Mouse (Mus musculus): ENCODE data around the gene Ubap1. TPM values are rescaled to one million over a fixed set of nuclear protein-coding genes. Genes with fewer than 3 reads are reported as not detected.

Gene Ubap1
- total and polyA plus RNA-seq, 3 experiments = 18.3 to 39.2 (median 30.4) TPM

DNA sequence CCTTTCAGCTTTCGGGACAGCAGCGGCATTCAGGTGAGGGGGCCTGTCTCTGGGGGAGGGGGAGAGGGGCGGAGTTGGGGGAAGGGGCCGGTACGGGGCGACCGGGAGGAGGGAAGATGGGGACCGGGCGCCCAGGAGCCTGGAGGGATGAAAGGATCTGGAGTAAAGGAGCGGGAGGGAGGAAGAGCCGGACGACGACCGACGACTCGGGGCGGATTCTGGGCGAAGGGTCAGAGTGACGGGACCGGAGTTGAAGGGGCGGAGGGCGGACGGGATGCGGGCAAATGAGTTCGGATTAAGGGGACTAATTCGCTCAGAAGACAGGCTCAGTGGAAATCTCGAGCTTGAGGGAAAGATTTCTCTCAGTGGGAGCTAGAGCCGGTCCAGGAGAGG is 399 bp downstream of the Ubap1 start:
- Histone ChIP-seq H3K27me3 (ENCODE audit: insufficient read depth, low read length) (no peaks in the 10 kb centered on the region), H3K4me3 (ENCODE audit: low read depth, low read length) (peak overlapping the region; percentile 80), H3K36me3 (replicated peaks) (peaks cover 9% of the 10 kb centered on the region), H3K9me3 (replicated peaks) (no peaks in the 10 kb centered on the region), H3K4me1 (ENCODE audit: insufficient read depth, low read depth, low read length) (peaks cover 40% of the 10 kb centered on the region)
- ATAC-seq (ENCODE audit: extremely low read depth, insufficient number of reproducible peaks, low FRiP score, poor library complexity, severe bottlenecking) (no peak), DNase-seq (ENCODE audit: low spot score) (peak; percentile 18)
- no peak for TF ChIP-seq GATA1 (IDR thresholded peaks at IDR 0.05; ENCODE audit: borderline replicate concordance, low read length)
- no peak for TF ChIP-seq POLR2AphosphoS5 (IDR thresholded peaks at IDR 0.05; ENCODE audit: insufficient replicate concordance, low read depth, low read length)
- no peak for TF ChIP-seq TAL1 (conservative IDR thresholded peaks at IDR 0.05; ENCODE audit: low read depth, low read length)
- no peak for TF ChIP-seq GATA2 (IDR thresholded peaks at IDR 0.05; ENCODE audit: borderline replicate concordance, low read depth, low read length)
- TF ChIP-seq CTCF (IDR thresholded peaks at IDR 0.05; ENCODE audit: low read depth, low read length) = no peak

DNA sequence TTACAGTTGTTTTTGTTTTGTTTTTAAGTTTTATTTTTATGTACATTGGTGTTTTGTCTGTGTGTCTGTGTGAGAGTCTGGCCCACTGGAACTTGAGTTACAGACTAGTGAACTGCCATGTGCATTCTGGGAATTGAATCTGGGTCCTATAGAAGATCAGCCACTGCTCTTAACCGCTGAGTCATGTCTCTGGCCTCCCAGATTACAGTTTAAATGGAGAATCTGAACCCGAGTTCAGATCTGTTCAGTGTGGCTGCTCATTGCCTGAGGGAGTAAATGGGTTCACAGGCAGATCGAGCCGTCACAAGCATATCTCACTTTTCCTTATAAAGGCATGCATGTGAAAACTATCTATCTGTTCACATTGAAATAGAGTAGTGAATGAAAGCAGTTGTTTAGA is 4.0 kb downstream of the Ubap1 start:
- no peak for TF ChIP-seq CTCF (IDR thresholded peaks at IDR 0.05; ENCODE audit: low read depth, low read length)
- TF ChIP-seq GATA1 (IDR thresholded peaks at IDR 0.05; ENCODE audit: borderline replicate concordance, low read length) = no peak
- Histone ChIP-seq H3K36me3 (replicated peaks) (peaks cover 36% of the 10 kb centered on the region), H3K9me3 (replicated peaks) (no peaks in the 10 kb centered on the region), H3K4me3 (ENCODE audit: low read depth, low read length) (no peak overlapping the region), H3K4me1 (ENCODE audit: insufficient read depth, low read depth, low read length) (peaks cover 36% of the 10 kb centered on the region), H3K27me3 (ENCODE audit: insufficient read depth, low read length) (no peaks in the 10 kb centered on the region)
- ATAC-seq (ENCODE audit: extremely low read depth, insufficient number of reproducible peaks, low FRiP score, poor library complexity, severe bottlenecking) (peak; percentile 63), DNase-seq (ENCODE audit: low spot score) (no peak)

DNA sequence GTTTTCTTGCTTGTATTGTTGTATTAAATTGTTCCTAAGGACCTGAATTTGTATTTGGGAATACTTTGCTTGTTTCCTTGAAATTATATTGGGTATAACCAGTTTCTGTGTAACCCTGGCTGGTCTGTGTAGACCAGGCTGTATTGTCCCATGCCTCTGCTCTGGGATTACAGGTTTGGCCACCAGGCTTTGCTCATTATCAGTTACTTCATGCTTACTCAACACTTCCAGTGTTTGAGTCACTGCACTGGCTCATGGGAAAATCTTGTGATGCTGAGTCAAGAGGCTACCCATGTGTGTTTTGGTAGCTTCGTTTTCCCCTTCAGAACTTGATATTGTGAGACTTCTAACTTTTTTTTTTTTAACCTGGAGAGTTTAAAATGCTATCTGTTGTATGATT is 4.5 kb downstream of the Ubap1 start:
- TF ChIP-seq TAL1 (conservative IDR thresholded peaks at IDR 0.05; ENCODE audit: low read depth, low read length) (no peak), CTCF (IDR thresholded peaks at IDR 0.05; ENCODE audit: low read depth, low read length) (no peak), GATA1 (IDR thresholded peaks at IDR 0.05; ENCODE audit: borderline replicate concordance, low read length) (no peak), POLR2AphosphoS5 (IDR thresholded peaks at IDR 0.05; ENCODE audit: insufficient replicate concordance, low read depth, low read length) (no peak), GATA2 (IDR thresholded peaks at IDR 0.05; ENCODE audit: borderline replicate concordance, low read depth, low read length) (no peak)
- ATAC-seq (ENCODE audit: extremely low read depth, insufficient number of reproducible peaks, low FRiP score, poor library complexity, severe bottlenecking) (no peak), DNase-seq (ENCODE audit: low spot score) (no peak)
- peaks cover 36% of the 10 kb centered on the region for H3K4me1 ChIP-seq (ENCODE audit: insufficient read depth, low read depth, low read length)
- H3K36me3 ChIP-seq (replicated peaks) = peaks cover 41% of the 10 kb centered on the region
- H3K27me3 ChIP-seq (ENCODE audit: insufficient read depth, low read length) = no peaks in the 10 kb centered on the region
- no peaks in the 10 kb centered on the region for H3K9me3 ChIP-seq (replicated peaks)
- no peak overlapping the region for H3K4me3 ChIP-seq (ENCODE audit: low read depth, low read length)

DNA sequence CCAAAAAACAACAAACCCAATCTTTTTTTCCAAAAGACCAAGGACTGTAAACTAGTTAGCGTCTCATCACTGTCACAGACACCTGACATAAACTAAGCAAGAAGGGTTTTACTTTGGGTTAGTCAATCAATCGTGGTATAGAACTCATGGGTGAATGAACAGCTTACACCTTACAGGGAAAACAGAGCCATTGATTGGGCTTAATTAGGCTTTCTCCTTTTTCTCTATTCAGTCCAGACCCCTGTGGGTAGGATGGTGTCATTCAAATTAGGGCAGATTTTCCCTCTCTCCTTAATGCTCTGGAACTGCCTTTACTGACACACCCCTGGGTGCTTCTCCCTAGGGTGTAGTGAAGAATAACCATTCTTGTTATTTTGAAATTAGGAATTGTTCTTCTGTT is 8.4 kb downstream of the Ubap1 start:
- peaks cover 23% of the 10 kb centered on the region for H3K4me1 ChIP-seq (ENCODE audit: insufficient read depth, low read depth, low read length)
- no peak for TF ChIP-seq POLR2AphosphoS5 (IDR thresholded peaks at IDR 0.05; ENCODE audit: insufficient replicate concordance, low read depth, low read length)
- TF ChIP-seq GATA1 (IDR thresholded peaks at IDR 0.05; ENCODE audit: borderline replicate concordance, low read length) = no peak
- TF ChIP-seq CTCF (IDR thresholded peaks at IDR 0.05; ENCODE audit: low read depth, low read length) = no peak
- TF ChIP-seq TAL1 (conservative IDR thresholded peaks at IDR 0.05; ENCODE audit: low read depth, low read length) = no peak
- TF ChIP-seq GATA2 (IDR thresholded peaks at IDR 0.05; ENCODE audit: borderline replicate concordance, low read depth, low read length) = no peak
- no peaks in the 10 kb centered on the region for H3K9me3 ChIP-seq (replicated peaks)
- H3K36me3 ChIP-seq (replicated peaks) = peaks cover 57% of the 10 kb centered on the region
- DNase-seq (ENCODE audit: low spot score) = no peak
- H3K4me3 ChIP-seq (ENCODE audit: low read depth, low read length) = no peak overlapping the region
- no peaks in the 10 kb centered on the region for H3K27me3 ChIP-seq (ENCODE audit: insufficient read depth, low read length)
- no peak for ATAC-seq (ENCODE audit: extremely low read depth, insufficient number of reproducible peaks, low FRiP score, poor library complexity, severe bottlenecking)

DNA sequence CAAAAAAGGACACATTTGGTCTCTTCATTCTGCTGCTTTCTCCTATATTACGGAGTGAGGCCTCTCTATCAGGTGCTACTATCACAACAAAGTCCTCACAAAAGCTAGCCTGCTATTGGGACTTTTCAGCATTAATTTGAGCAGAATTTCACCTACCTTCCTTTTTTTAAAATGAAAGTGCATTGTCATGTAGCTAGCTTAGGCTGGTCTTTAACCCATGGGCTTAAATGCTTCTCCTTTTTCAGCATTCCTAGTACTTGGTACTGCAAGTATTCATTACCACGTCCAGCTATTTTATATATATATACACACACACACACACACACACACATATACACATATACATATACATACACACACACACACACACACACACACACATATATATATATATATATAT is 9.9 kb downstream of the Ubap1 start:
- DNase-seq (ENCODE audit: low spot score) (no peak), ATAC-seq (ENCODE audit: extremely low read depth, insufficient number of reproducible peaks, low FRiP score, poor library complexity, severe bottlenecking) (no peak)
- Histone ChIP-seq H3K27me3 (ENCODE audit: insufficient read depth, low read length) (no peaks in the 10 kb centered on the region), H3K9me3 (replicated peaks) (no peaks in the 10 kb centered on the region), H3K4me1 (ENCODE audit: insufficient read depth, low read depth, low read length) (peaks cover 17% of the 10 kb centered on the region), H3K36me3 (replicated peaks) (peaks cover 60% of the 10 kb centered on the region), H3K4me3 (ENCODE audit: low read depth, low read length) (no peak overlapping the region)
- no peak for TF ChIP-seq CTCF (IDR thresholded peaks at IDR 0.05; ENCODE audit: low read depth, low read length)
- no peak for TF ChIP-seq POLR2AphosphoS5 (IDR thresholded peaks at IDR 0.05; ENCODE audit: insufficient replicate concordance, low read depth, low read length)
- no peak for TF ChIP-seq GATA1 (IDR thresholded peaks at IDR 0.05; ENCODE audit: borderline replicate concordance, low read length)
- TF ChIP-seq TAL1 (conservative IDR thresholded peaks at IDR 0.05; ENCODE audit: low read depth, low read length) = no peak
- no peak for TF ChIP-seq GATA2 (IDR thresholded peaks at IDR 0.05; ENCODE audit: borderline replicate concordance, low read depth, low read length)

DNA sequence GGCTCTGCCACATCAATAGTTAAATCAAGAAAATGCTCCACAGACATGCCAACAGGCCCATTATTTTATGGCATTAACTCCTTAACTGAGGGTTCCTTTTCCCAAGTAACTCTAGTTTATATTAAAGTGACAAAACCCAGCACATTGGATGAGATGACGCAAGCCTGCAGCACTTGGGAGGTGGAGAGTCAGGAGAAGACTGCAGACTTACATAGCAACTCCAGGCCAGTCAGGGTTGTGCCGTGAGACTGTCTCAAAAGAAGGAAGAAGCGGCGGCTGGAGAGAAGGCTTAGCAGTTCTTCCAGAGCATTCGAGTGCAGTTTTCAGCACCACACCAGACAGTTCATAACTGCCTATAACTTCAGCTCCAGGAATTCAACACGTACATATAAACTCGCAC is 10.6 kb downstream of the Ubap1 start:
- Histone ChIP-seq H3K4me1 (ENCODE audit: insufficient read depth, low read depth, low read length) (peaks cover 17% of the 10 kb centered on the region), H3K4me3 (ENCODE audit: low read depth, low read length) (no peak overlapping the region), H3K27me3 (ENCODE audit: insufficient read depth, low read length) (no peaks in the 10 kb centered on the region), H3K9me3 (replicated peaks) (no peaks in the 10 kb centered on the region), H3K36me3 (replicated peaks) (peaks cover 61% of the 10 kb centered on the region)
- ATAC-seq (ENCODE audit: extremely low read depth, insufficient number of reproducible peaks, low FRiP score, poor library complexity, severe bottlenecking) = no peak
- no peak for DNase-seq (ENCODE audit: low spot score)
- TF ChIP-seq GATA2 (IDR thresholded peaks at IDR 0.05; ENCODE audit: borderline replicate concordance, low read depth, low read length) = no peak
- TF ChIP-seq GATA1 (IDR thresholded peaks at IDR 0.05; ENCODE audit: borderline replicate concordance, low read length) = no peak
- no peak for TF ChIP-seq POLR2AphosphoS5 (IDR thresholded peaks at IDR 0.05; ENCODE audit: insufficient replicate concordance, low read depth, low read length)
- TF ChIP-seq TAL1 (conservative IDR thresholded peaks at IDR 0.05; ENCODE audit: low read depth, low read length) = no peak
- no peak for TF ChIP-seq CTCF (IDR thresholded peaks at IDR 0.05; ENCODE audit: low read depth, low read length)

DNA sequence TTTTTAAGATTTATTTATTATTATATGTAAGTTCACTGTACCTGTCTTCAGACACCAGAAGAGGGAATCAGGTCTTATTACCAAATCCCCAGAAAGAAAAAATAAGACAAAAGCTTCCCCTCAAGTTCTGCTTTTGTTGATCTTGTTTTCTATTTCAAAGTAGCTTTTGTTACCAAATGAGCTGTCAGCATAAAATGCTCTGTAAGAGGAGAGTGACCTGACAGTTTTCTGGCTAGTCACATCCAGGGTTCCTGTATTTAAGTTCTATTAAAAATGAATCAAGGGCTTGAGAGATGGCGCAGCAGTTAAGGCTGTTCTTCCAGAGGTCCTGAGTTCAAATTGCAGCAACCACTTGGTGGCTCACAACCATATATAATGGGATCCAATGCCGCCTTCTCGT is 12.3 kb downstream of the Ubap1 start:
- H3K9me3 ChIP-seq (replicated peaks) = no peaks in the 10 kb centered on the region
- DNase-seq (ENCODE audit: low spot score) (no peak), ATAC-seq (ENCODE audit: extremely low read depth, insufficient number of reproducible peaks, low FRiP score, poor library complexity, severe bottlenecking) (no peak)
- TF ChIP-seq GATA2 (IDR thresholded peaks at IDR 0.05; ENCODE audit: borderline replicate concordance, low read depth, low read length) (no peak), POLR2AphosphoS5 (IDR thresholded peaks at IDR 0.05; ENCODE audit: insufficient replicate concordance, low read depth, low read length) (no peak), TAL1 (conservative IDR thresholded peaks at IDR 0.05; ENCODE audit: low read depth, low read length) (no peak), GATA1 (IDR thresholded peaks at IDR 0.05; ENCODE audit: borderline replicate concordance, low read length) (no peak), CTCF (IDR thresholded peaks at IDR 0.05; ENCODE audit: low read depth, low read length) (no peak)
- peaks cover 58% of the 10 kb centered on the region for H3K36me3 ChIP-seq (replicated peaks)
- H3K4me3 ChIP-seq (ENCODE audit: low read depth, low read length) = no peak overlapping the region
- H3K27me3 ChIP-seq (ENCODE audit: insufficient read depth, low read length) = no peaks in the 10 kb centered on the region
- H3K4me1 ChIP-seq (ENCODE audit: insufficient read depth, low read depth, low read length) = peaks cover 17% of the 10 kb centered on the region
